16 mouse cellular contexts compared by ENCODE assay signal in genomic region chr9:110068745-110069144, GRCm38 (mm10).
"Had no signal": no experiment of that assay in that cellular context is flagged by ENCODE, and none has a peak within 500 bp of the region (broad histone marks: within the 10 kb centered on the region; RNA-seq: fewer than 3 reads in every experiment).

No protein-coding gene starts in this region.

- DNase-seq: kidney, postnatal 25 days; left cerebral cortex, postnatal 4 days; lung, adult 2 months; lung, postnatal 14 days; thymus, adult 18-20 months; thymus, postnatal 36 days had no signal

- H3K9me3 ChIP-seq: limb, embryonic 12.5 days; limb, embryonic 15.5 days; liver, embryonic 12.5 days; liver, embryonic 15.5 days; midbrain, embryonic 12.5 days; midbrain, embryonic 15.5 days; neural tube, embryonic 12.5 days; neural tube, embryonic 15.5 days had no signal

- H3K4me3 ChIP-seq: limb, embryonic 12.5 days; limb, embryonic 15.5 days; liver, embryonic 12.5 days; liver, embryonic 15.5 days; midbrain, embryonic 12.5 days; midbrain, embryonic 15.5 days; neural tube, embryonic 12.5 days; neural tube, embryonic 15.5 days had no signal

- H3K4me2 ChIP-seq: limb, embryonic 12.5 days; limb, embryonic 15.5 days; liver, embryonic 12.5 days; liver, embryonic 15.5 days; midbrain, embryonic 12.5 days; midbrain, embryonic 15.5 days; neural tube, embryonic 12.5 days; neural tube, embryonic 15.5 days had no signal

- H3K27ac ChIP-seq: kidney, postnatal 0 days; limb, embryonic 12.5 days; limb, embryonic 15.5 days; liver, embryonic 12.5 days; liver, embryonic 15.5 days; macrophage; midbrain, embryonic 12.5 days; midbrain, embryonic 15.5 days; neural tube, embryonic 12.5 days; neural tube, embryonic 15.5 days had no signal

- H3K4me1 ChIP-seq: limb, embryonic 12.5 days; limb, embryonic 15.5 days; liver, embryonic 12.5 days; liver, embryonic 15.5 days; midbrain, embryonic 12.5 days; midbrain, embryonic 15.5 days; neural tube, embryonic 12.5 days had no signal

- H3K27me3 ChIP-seq: limb, embryonic 12.5 days; limb, embryonic 15.5 days; liver, embryonic 12.5 days; liver, embryonic 15.5 days; midbrain, embryonic 12.5 days; midbrain, embryonic 15.5 days; neural tube, embryonic 12.5 days; neural tube, embryonic 15.5 days had no signal

- H3K9ac ChIP-seq: limb, embryonic 12.5 days; limb, embryonic 15.5 days; liver, embryonic 12.5 days; liver, embryonic 15.5 days; midbrain, embryonic 12.5 days; midbrain, embryonic 15.5 days; neural tube, embryonic 12.5 days; neural tube, embryonic 15.5 days had no signal

- ATAC-seq: liver, embryonic 12.5 days; midbrain, embryonic 15.5 days had no signal
